9 mouse cellular contexts compared by ENCODE assay signal in the genomic region with DNA sequence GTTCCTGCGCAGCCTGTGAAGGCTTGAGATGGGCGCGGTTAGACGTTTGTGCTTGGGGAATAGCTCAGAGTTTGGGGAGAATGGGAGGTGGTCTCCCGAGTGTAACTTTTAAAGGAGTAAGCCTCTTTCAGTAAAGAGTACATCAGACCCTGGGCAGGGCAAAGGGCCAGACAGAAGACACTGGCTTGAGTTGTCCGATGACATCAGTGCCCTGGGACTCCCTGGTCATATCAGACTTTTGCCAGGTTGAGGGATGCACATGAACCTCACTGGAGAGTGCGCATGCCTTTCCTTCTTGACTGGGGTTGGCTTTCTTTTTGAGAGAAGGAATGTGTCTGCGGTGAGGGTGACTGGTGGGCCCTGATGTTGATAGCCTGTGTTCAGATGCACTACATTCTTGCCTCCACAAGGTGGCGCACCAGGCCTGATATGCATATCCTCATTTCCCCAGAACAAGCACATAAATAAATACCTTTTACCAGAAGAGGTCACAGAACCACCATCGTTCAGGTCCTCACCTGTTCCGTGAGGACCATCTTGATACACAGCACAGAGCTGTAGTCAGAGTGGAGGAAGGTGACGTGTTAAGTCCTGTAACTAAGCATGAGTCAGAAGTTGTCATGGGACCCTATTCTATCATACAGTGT. TPM values are rescaled to one million over a fixed set of nuclear protein-coding genes. Genes with fewer than 3 reads are reported as not detected.
DNase-seq lines count a peak whose midpoint lies in the region; ATAC-seq lines count a peak whose summit lies in the region.
"Had no signal": no experiment of that assay in that cellular context is flagged by ENCODE, and none has a peak within 500 bp of the region (broad histone marks: within the 10 kb centered on the region; RNA-seq: fewer than 3 reads in every experiment).

No protein-coding gene starts in this region.

- H3K4me1 ChIP-seq in hindbrain, embryonic 12.5 days, result no peaks in the 10 kb centered on the region
- H3K4me1 ChIP-seq in neural tube, embryonic 14.5 days (ENCODE audit: control insufficient read depth, insufficient read depth, low read length), result no peaks in the 10 kb centered on the region

- 78% methylated on average over 12 of the region's 12 CpGs for WGBS in hindbrain, embryonic 12.5 days
- WGBS in neural tube, embryonic 14.5 days, result 79% methylated on average over 12 of the region's 12 CpGs

- peak; percentile 26; the same call in 1 of the 2 replicates for ATAC-seq in hindbrain, embryonic 12.5 days (ENCODE audit: low FRiP score)
- peak; percentile 61 for ATAC-seq in neural tube, embryonic 14.5 days (ENCODE audit: low read depth)

- H3K36me3 ChIP-seq in hindbrain, embryonic 12.5 days, result no peaks in the 10 kb centered on the region
- H3K36me3 ChIP-seq in neural tube, embryonic 14.5 days (ENCODE audit: control insufficient read depth, insufficient read depth, low read length), result no peaks in the 10 kb centered on the region

- H3K4me2 ChIP-seq in hindbrain, embryonic 12.5 days (replicated peaks), result no peak overlapping the region
- no peak overlapping the region for H3K4me2 ChIP-seq in neural tube, embryonic 14.5 days (ENCODE audit: low read depth, low read length)

- H3K9ac ChIP-seq in hindbrain, embryonic 12.5 days, result no peak overlapping the region
- no peak overlapping the region for H3K9ac ChIP-seq in neural tube, embryonic 14.5 days (replicated peaks; ENCODE audit: low read depth, low read length)

- no peak overlapping the region for H3K27ac ChIP-seq in hindbrain, embryonic 12.5 days
- no peak overlapping the region for H3K27ac ChIP-seq in neural tube, embryonic 14.5 days (ENCODE audit: low read depth, low read length)

- no peak overlapping the region for H3K4me3 ChIP-seq in hindbrain, embryonic 12.5 days
- H3K4me3 ChIP-seq in neural tube, embryonic 14.5 days (ENCODE audit: low read depth, low read length), result no peak overlapping the region

- DNase-seq in layer of hippocampus, adult 11-12 months (ENCODE audit: low spot score), result peak; percentile 34
- DNase-seq in layer of hippocampus, adult 9-11 months, result no peak
- DNase-seq in ZHBTc4 (ENCODE audit: low read depth, low spot score), result peak; percentile 73
- peak; percentile 58 for DNase-seq in embryo, embryonic 11 days
- DNase-seq in left cerebral cortex, postnatal 36 days (ENCODE audit: low spot score in 2 of 2), result peak; percentile 56 to 65
- no peak for DNase-seq in urinary bladder, adult 18-20 months (ENCODE audit: low spot score in 2 of 2)

- no peaks in the 10 kb centered on the region for H3K27me3 ChIP-seq in hindbrain, embryonic 12.5 days
- H3K27me3 ChIP-seq in neural tube, embryonic 14.5 days (ENCODE audit: control insufficient read depth, insufficient read depth, low read length), result no peaks in the 10 kb centered on the region

- H3K9me3 ChIP-seq in hindbrain, embryonic 12.5 days (replicated peaks), result no peaks in the 10 kb centered on the region
- H3K9me3 ChIP-seq in neural tube, embryonic 14.5 days (ENCODE audit: control insufficient read depth, low read length), result no peaks in the 10 kb centered on the region

- intact Hi-C loops in left cerebral cortex, postnatal 36 days (cut with DNase I), result loop anchor here (2.0 to 10.0 kb wide), 3 partner anchors 112 to 592 kb away; a partner anchor contains a TSS

RNA-seq across cellular contexts. Expression of a gene that starts 30.7 kb away (rescaled TPM):
- 61.3 and 71.5 TPM in 2 replicates for polyA plus RNA-seq in hindbrain, embryonic 12.5 days (2016; fragmentation: Nextera tagmentation; extraction: Ambion mirVana)
- total RNA-seq in left cerebral cortex, postnatal 36 days (2021), result 10 to 100 TPM; 30.4 to 42.5 TPM
- 80.3 and 99.6 TPM in 2 replicates for polyA plus RNA-seq in neural tube, embryonic 14.5 days (2014; fragmentation: Nextera tagmentation; extraction: Ambion mirVana)

RNA-seq across cellular contexts. Expression of a gene that starts 54.3 kb away (rescaled TPM):
- 1.2 and 1.3 TPM in 2 replicates for polyA plus RNA-seq in hindbrain, embryonic 12.5 days (2016; fragmentation: Nextera tagmentation; extraction: Ambion mirVana)
- 1 to 10 TPM in 1 of 2 experiments, under 1 TPM in 1; 0.91 to 2.3 TPM for total RNA-seq in left cerebral cortex, postnatal 36 days (2021)
- 2.0 and 2.6 TPM in 2 replicates for polyA plus RNA-seq in neural tube, embryonic 14.5 days (2014; fragmentation: Nextera tagmentation; extraction: Ambion mirVana)
- total RNA-seq: neutrophil, adult 5-6 weeks had no signal

Comparison
In these comparisons a context has a peak if more than half of its experiments do, and no peak if none do; other contexts are left out.
1. DNase-seq: peak in layer of hippocampus, adult 11-12 months (single experiment), ZHBTc4 (single experiment), embryo, embryonic 11 days (single experiment) and left cerebral cortex, postnatal 36 days (2 of 2); none in layer of hippocampus, adult 9-11 months (single experiment) and urinary bladder, adult 18-20 months (0 of 2).